Mouse (Mus musculus) embryonic fibroblast, embryonic 13.5 days (primary cell): ENCODE measurements around the gene Asb3. TPM values are rescaled to one million over a fixed set of nuclear protein-coding genes. Genes with fewer than 3 reads are reported as not detected.
"Not testable (repeated sequence)": the region's sequence is repeated elsewhere in the genome, so short reads cannot be mapped to it uniquely, and the experiment has no call there.

ENCODE experiments used
- H3K27ac ChIP-seq: 2 replicates; pipeline ENCODE4 v1.5.1; 2012; ENCODE audit warnings: low read length, control low read depth, inconsistent platforms; ENCODE audit not compliant: insufficient read depth
- H3K4me1 ChIP-seq: 2 replicates; pipeline ENCODE4 v1.6.1; 2011; ENCODE audit warnings: low read length; ENCODE audit not compliant: control insufficient read depth, insufficient read depth
- H3K4me3 ChIP-seq: 2 replicates; pipeline ENCODE4 v1.5.1; 2011; ENCODE audit warnings: mild to moderate bottlenecking, control low read depth, low read length; ENCODE audit not compliant: insufficient read depth
- CTCF ChIP-seq: IDR thresholded peaks from 2 replicates; pipeline ENCODE4 v1.5.1; 2011; ENCODE audit warnings: mild to moderate bottlenecking, control low read depth, low read length, moderate library complexity, borderline replicate concordance; ENCODE audit not compliant: insufficient read depth
- POLR2A ChIP-seq: IDR thresholded peaks from 2 replicates; pipeline ENCODE4 v1.6.1; 2011; ENCODE audit warnings: low read depth, mild to moderate bottlenecking, control low read depth, low read length, moderate library complexity
- polyA plus RNA-seq: library from polyadenylated mRNA; stranded (reverse); fragments of >200 nt; gene quantifications from 2 replicates; pipeline ENCODE4 v1.2.4, GENCODE M21; 2011; ENCODE audit warnings: low read depth; ENCODE audit not compliant: missing spikeins, insufficient read length

Gene Asb3
- polyA plus RNA-seq, 1 experiment: 15.4 TPM

DNA sequence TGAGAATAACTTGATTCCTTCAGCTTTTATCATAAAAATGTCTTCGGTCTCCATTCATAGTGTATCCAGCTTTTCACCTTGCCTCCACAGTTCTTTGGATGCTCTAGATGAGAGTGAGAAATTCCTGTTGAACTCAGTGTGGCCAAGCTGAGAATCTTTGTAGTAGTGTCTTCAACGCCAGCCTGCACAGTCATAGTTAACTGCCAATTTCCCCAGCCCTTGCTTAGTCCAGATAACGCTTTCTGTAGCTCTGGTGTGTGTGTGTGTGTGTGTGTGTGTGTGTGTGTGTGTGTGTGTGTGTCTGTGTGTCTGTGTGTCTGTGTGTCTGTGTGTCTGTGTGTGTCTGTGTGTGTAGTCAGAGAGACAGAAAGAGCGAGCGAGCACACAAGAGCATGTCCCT is 220.1 kb downstream of the Asb3 start:
- Histone ChIP-seq H3K4me3 (no peak overlapping the region), H3K4me1 (no peaks in the 10 kb centered on the region), H3K27ac (no peak overlapping the region)
- TF ChIP-seq POLR2A (no peak), CTCF (no peak)

DNA sequence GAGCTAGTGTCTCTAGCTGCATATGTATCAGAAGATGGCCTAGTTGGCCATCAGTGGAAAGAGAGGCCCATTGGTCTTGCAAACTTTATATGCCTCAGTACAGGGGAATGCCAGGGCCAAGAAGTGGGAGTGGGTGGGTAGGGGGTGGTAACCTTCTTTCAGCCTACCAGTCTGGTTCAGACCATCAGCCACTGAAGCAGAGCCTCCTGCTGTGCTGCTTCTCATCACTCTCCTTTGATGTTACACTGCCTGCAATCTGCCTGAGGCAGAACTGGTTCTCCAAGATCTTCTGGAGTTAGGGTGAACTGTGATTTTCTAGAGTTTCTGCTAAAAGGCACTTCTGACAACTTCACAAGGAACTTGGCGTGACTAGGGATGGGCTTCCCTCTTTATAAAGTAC is 241.7 kb downstream of the Asb3 start:
- not testable (repeated sequence) for H3K4me1 ChIP-seq, H3K27ac ChIP-seq, H3K4me3 ChIP-seq

GRCm38 (mm10) chr11:31133726-31134125 is 248.5 kb downstream of the Asb3 start:
- H3K4me3 ChIP-seq, H3K27ac ChIP-seq, H3K4me1 ChIP-seq: not testable (repeated sequence)

GRCm38 (mm10) chr11:31134824-31135223 is 249.6 kb downstream of the Asb3 start:
- H3K27ac ChIP-seq: not testable (repeated sequence)

GRCm38 (mm10) chr11:31138394-31138793 is 253.2 kb downstream of the Asb3 start:
- not testable (repeated sequence) for H3K4me1 ChIP-seq, H3K27ac ChIP-seq, H3K4me3 ChIP-seq

More at GRCm38 (mm10) chr11:31134824-31135223, 249.6 kb downstream of the Asb3 start:
- not testable (repeated sequence) for H3K4me3 ChIP-seq, H3K4me1 ChIP-seq

Other genes starting within 250 kb of the Asb3 start
- gene Acyp2, start 235.8 kb upstream of the Asb3 start, polyA plus RNA-seq: 7.4 and 7.7 TPM in 2 replicates
- gene Psme4, start 113.7 kb upstream of the Asb3 start, polyA plus RNA-seq: 73.2 and 82.3 TPM in 2 replicates
- gene Gpr75, start 58 bp upstream of the Asb3 start, polyA plus RNA-seq: 0.40 and 0.45 TPM in 2 replicates
- 103 and 108 TPM in 2 replicates for gene Erlec1, start 68.9 kb downstream of the Asb3 start, polyA plus RNA-seq
- 12.3 and 14.7 TPM in 2 replicates for gene Chac2, start 100.9 kb downstream of the Asb3 start, polyA plus RNA-seq